Mouse (Mus musculus): ENCODE results near the gene Pxn. TPM values are rescaled to one million over a fixed set of nuclear protein-coding genes. Genes with fewer than 3 reads are reported as not detected.

The Pxn gene
- polyA plus RNA-seq, 1 experiment from 2014 or later, result 28.6 TPM

DNA sequence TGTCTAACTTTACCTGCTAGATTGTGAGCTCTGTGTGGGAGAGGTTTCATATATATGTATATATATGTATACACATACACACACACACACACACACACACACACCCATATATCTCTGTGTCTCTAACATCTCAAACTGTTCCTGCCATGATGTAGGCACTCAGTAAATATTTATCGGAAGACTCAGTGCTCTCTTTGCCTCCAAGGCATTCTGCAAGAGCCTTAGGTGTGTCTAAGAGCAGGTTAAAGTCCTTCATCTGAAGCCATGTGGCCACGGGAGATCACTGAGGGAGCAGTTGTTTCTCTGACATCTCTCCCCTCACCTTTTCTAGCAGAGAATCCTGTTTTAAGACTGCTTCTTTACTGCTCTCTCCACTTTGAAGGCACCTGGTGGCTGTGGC is 85.0 kb downstream of the Pxn start:
- no peak for DNase-seq (ENCODE audit: low spot score)
- Histone ChIP-seq H3K27ac (replicated peaks; ENCODE audit: low read depth, low read length) (no peak overlapping the region), H3K9me3 (ENCODE audit: control insufficient read depth, low read length) (no peaks in the 10 kb centered on the region), H3K36me3 (ENCODE audit: control insufficient read depth, insufficient read depth, low read length) (peaks cover 98% of the 10 kb centered on the region), H3K4me2 (ENCODE audit: low read depth, low read length) (no peak overlapping the region), H3K27me3 (replicated peaks; ENCODE audit: control insufficient read depth, insufficient read depth, low read length) (no peaks in the 10 kb centered on the region), H3K4me1 (ENCODE audit: control insufficient read depth, insufficient read depth, low read length) (no peaks in the 10 kb centered on the region), H3K9ac (ENCODE audit: low read depth, low read length) (no peak overlapping the region), H3K4me3 (ENCODE audit: low read depth, low read length) (no peak overlapping the region)
- WGBS, result 88% methylated on average over 2 of the region's 2 CpGs
- no peak for ATAC-seq (ENCODE audit: low read depth)

DNA sequence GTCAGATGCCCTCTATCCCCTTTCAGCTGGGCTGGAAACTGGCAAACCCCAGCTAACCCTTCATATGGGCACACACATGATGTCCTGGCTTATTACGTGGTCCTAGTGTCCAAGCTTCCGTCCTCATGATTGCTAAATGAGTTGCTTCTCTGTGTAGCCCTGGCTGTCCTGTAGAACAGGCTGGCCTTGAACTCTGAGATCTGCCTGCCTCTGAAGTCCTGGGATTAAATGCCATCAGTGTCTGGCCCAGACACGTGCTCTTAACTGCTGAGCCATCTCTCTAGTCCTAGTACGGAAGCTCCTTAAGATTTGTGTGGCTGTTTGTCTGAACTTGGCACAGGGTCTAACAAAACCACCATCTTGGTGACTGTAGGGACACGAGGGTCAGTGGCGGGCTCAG is 97.1 kb downstream of the Pxn start:
- no peak for DNase-seq (ENCODE audit: low spot score)
- 94% methylated on average over 6 of the region's 6 CpGs for WGBS
- no peaks in the 10 kb centered on the region for H3K4me1 ChIP-seq (ENCODE audit: control insufficient read depth, insufficient read depth, low read length)
- H3K36me3 ChIP-seq (ENCODE audit: control insufficient read depth, insufficient read depth, low read length), result peaks cover 91% of the 10 kb centered on the region
- no peaks in the 10 kb centered on the region for H3K27me3 ChIP-seq (replicated peaks; ENCODE audit: control insufficient read depth, insufficient read depth, low read length)
- H3K9ac ChIP-seq (ENCODE audit: low read depth, low read length), result no peak overlapping the region
- ATAC-seq (ENCODE audit: low read depth), result no peak
- H3K27ac ChIP-seq (replicated peaks; ENCODE audit: low read depth, low read length), result no peak overlapping the region
- H3K4me3 ChIP-seq (ENCODE audit: low read depth, low read length), result no peak overlapping the region
- no peaks in the 10 kb centered on the region for H3K9me3 ChIP-seq (ENCODE audit: control insufficient read depth, low read length)
- H3K4me2 ChIP-seq (ENCODE audit: low read depth, low read length), result no peak overlapping the region

Small RNA genes within 50 kb of the gene (microRNA-seq; reads per million reads assigned to microRNA genes)
- gene Mir7029 (ENCODE audit: borderline number of aligned reads), result 0.50 reads per million

Other genes starting within 250 kb of the Pxn start
- gene Rnf10, start 233.8 kb upstream of the Pxn start, polyA plus RNA-seq (2014; fragmentation: Nextera tagmentation; extraction: Ambion mirVana), result 77.2 and 79.1 TPM in 2 replicates
- gene Coq5, start 227.0 kb upstream of the Pxn start, polyA plus RNA-seq (2014; fragmentation: Nextera tagmentation; extraction: Ambion mirVana), result 39.0 and 41.9 TPM in 2 replicates
- 1,629 and 1,828 TPM in 2 replicates for gene Dynll1, start 205.7 kb upstream of the Pxn start, polyA plus RNA-seq (2014; fragmentation: Nextera tagmentation; extraction: Ambion mirVana)
- gene Srsf9, start 179.5 kb upstream of the Pxn start, polyA plus RNA-seq (2014; fragmentation: Nextera tagmentation; extraction: Ambion mirVana), result 203 and 230 TPM in 2 replicates
- 26.5 and 26.7 TPM in 2 replicates for gene Gatc, start 165.5 kb upstream of the Pxn start, polyA plus RNA-seq (2014; fragmentation: Nextera tagmentation; extraction: Ambion mirVana)
- 48.5 and 51.3 TPM in 2 replicates for gene Triap1, start 165.5 kb upstream of the Pxn start, polyA plus RNA-seq (2014; fragmentation: Nextera tagmentation; extraction: Ambion mirVana)
- 833 and 912 TPM in 2 replicates for gene Cox6a1, start 157.7 kb upstream of the Pxn start, polyA plus RNA-seq (2014; fragmentation: Nextera tagmentation; extraction: Ambion mirVana)
- 16.0 and 16.2 TPM in 2 replicates for gene Msi1, start 77.1 kb upstream of the Pxn start, polyA plus RNA-seq (2014; fragmentation: Nextera tagmentation; extraction: Ambion mirVana)
- not detected in 2 replicates for gene Pla2g1b, start 40.4 kb upstream of the Pxn start, polyA plus RNA-seq (2014; fragmentation: Nextera tagmentation; extraction: Ambion mirVana)
- 13.9 and 20.3 TPM in 2 replicates for gene Sirt4, start 22.0 kb upstream of the Pxn start, polyA plus RNA-seq (2014; fragmentation: Nextera tagmentation; extraction: Ambion mirVana)
- gene Rplp0, start 52.8 kb downstream of the Pxn start, polyA plus RNA-seq (2014; fragmentation: Nextera tagmentation; extraction: Ambion mirVana), result 1,928 and 1,996 TPM in 2 replicates
- gene Gcn1l1, start 58.6 kb downstream of the Pxn start, polyA plus RNA-seq (2014; fragmentation: Nextera tagmentation; extraction: Ambion mirVana), result 40.3 and 41.9 TPM in 2 replicates
- gene Rab35, start 125.2 kb downstream of the Pxn start, polyA plus RNA-seq (2014; fragmentation: Nextera tagmentation; extraction: Ambion mirVana), result 18.9 and 19.3 TPM in 2 replicates
- gene Bicdl1, start 224.9 kb downstream of the Pxn start, polyA plus RNA-seq (2014; fragmentation: Nextera tagmentation; extraction: Ambion mirVana), result 13.7 and 14.5 TPM in 2 replicates